Comparison of ENCODE assay signal across 9 mouse cellular contexts in genomic region chr19:25611116-25611515, GRCm38 (mm10). TPM values are rescaled to one million over a fixed set of nuclear protein-coding genes. Genes with fewer than 3 reads are reported as not detected.
DNase-seq lines count a peak whose midpoint lies in the region; ATAC-seq and TF ChIP-seq lines count a peak whose summit lies in the region.
"Had no signal": no experiment of that assay in that cellular context is flagged by ENCODE, and none has a peak within 500 bp of the region (broad histone marks: within the 10 kb centered on the region; RNA-seq: fewer than 3 reads in every experiment).

No protein-coding gene starts in this region.

- no peak for TF ChIP-seq CTCF in spleen, adult 2 months (IDR thresholded peaks at IDR 0.05; ENCODE audit: extremely low read depth, insufficient read depth, insufficient read length, insufficient replicate concordance)
- TF ChIP-seq CTCF in liver, postnatal 0 days (IDR thresholded peaks at IDR 0.05; ENCODE audit: low read depth): no peak

- H3K27ac ChIP-seq in spleen, adult 2 months (ENCODE audit: insufficient read depth, low read length): no peak overlapping the region
- no peak overlapping the region for H3K27ac ChIP-seq in liver, postnatal 0 days (ENCODE audit: low read depth)
- H3K27ac ChIP-seq: liver, embryonic 14.5 days had no signal

- 2% methylated on average over 42 of the region's 42 CpGs for WGBS in spleen, adult 2 months
- 2% methylated on average over 37 of the region's 42 CpGs for WGBS in liver, postnatal 0 days (ENCODE audit: insufficient replicate concordance)

- peaks cover 8% of the 10 kb centered on the region for H3K4me1 ChIP-seq in spleen, adult 2 months (ENCODE audit: control insufficient read depth, insufficient read depth, insufficient read length)
- H3K4me1 ChIP-seq in liver, postnatal 0 days (ENCODE audit: insufficient read depth): peaks cover 12% of the 10 kb centered on the region

- peak; percentile 61 for DNase-seq in embryo, embryonic 10.5 days (ENCODE audit: low spot score)
- DNase-seq in embryo, embryonic 11 days: no peak
- no peak for DNase-seq in spleen, adult 2 months (ENCODE audit: low read depth in 1 of 2, low spot score in 2 of 2)
- no peak for DNase-seq in spleen, postnatal 10 days (ENCODE audit: low spot score in 2 of 2)
- DNase-seq in liver, postnatal 0 days: no peak
- no peak for DNase-seq in left cerebral cortex, adult 11 months (ENCODE audit: low spot score)
- no peak for DNase-seq in cerebellum, postnatal 36 days
- DNase-seq in layer of hippocampus, postnatal 14 days (ENCODE audit: low spot score in 2 of 2): no peak

- H3K9me3 ChIP-seq in liver, postnatal 0 days (ENCODE audit: low read length): no peaks in the 10 kb centered on the region

- H3K36me3 ChIP-seq in spleen, adult 2 months (ENCODE audit: control insufficient read depth, insufficient read depth, low read length): no peaks in the 10 kb centered on the region
- H3K36me3 ChIP-seq in liver, postnatal 0 days (replicated peaks; ENCODE audit: insufficient read depth, low read length): no peaks in the 10 kb centered on the region

- peaks cover 61% of the 10 kb centered on the region for H3K27me3 ChIP-seq in spleen, adult 2 months (ENCODE audit: control insufficient read depth, insufficient read depth, low read length)
- H3K27me3 ChIP-seq in liver, postnatal 0 days (ENCODE audit: insufficient read depth, low read length): peaks cover 96% of the 10 kb centered on the region

- no peak overlapping the region for H3K9ac ChIP-seq in liver, postnatal 0 days (replicated peaks)
- H3K9ac ChIP-seq: liver, embryonic 14.5 days had no signal

- H3K4me2 ChIP-seq in liver, postnatal 0 days (ENCODE audit: low read depth, low read length): peak overlapping the region; percentile 56

- no peak for TF ChIP-seq POLR2A in spleen, adult 2 months (IDR thresholded peaks at IDR 0.05; ENCODE audit: low read depth, low read length)

- peak overlapping the region; percentile 38; the same call in 1 of the 2 replicates for H3K4me3 ChIP-seq in spleen, adult 2 months (ENCODE audit: extremely low read depth, insufficient read depth, insufficient read length)
- H3K4me3 ChIP-seq in liver, postnatal 0 days (ENCODE audit: low read depth, low read length): peak overlapping the region; percentile 31

- no peak for ATAC-seq in liver, postnatal 0 days

- TF ChIP-seq EP300 in liver, postnatal 0 days (IDR thresholded peaks at IDR 0.05; ENCODE audit: low read depth): no peak

RNA-seq across cellular contexts. Expression of gene Dmrt3, which starts 1.0 kb away (rescaled TPM):
- 0.19 and 0.48 TPM in 2 replicates for polyA plus RNA-seq in spleen, adult 2 months (2012; rRNA removed)
- polyA plus RNA-seq in liver, postnatal 0 days (2015; fragmentation: Nextera tagmentation; extraction: Ambion mirVana): not detected in 2 replicates
- total RNA-seq in layer of hippocampus, postnatal 14 days (2021): 1 to 10 TPM in 1 of 2 experiments, under 1 TPM in 1; 0.83 to 1.7 TPM
- polyA plus RNA-seq: liver, embryonic 14.5 days had no signal
